Mouse (Mus musculus) lung, adult 2 months (tissue): ENCODE measurements at regions not wholly inside any gene's neighbourhood (a gene's known extent, or its start where the extent isn't known, plus 50 kb on each side); places are given as distances from the start of the nearest gene placed in this dataset.

Experiments
- CTCF ChIP-seq: fragments of 200-500 bp; IDR thresholded peaks from 2 replicates; pipeline ENCODE4 v1.5.1; 2011; ENCODE audit warnings: mild to moderate bottlenecking, low read length, control low read depth; ENCODE audit not compliant: insufficient read depth
- POLR2A ChIP-seq: fragments of 200-500 bp; IDR thresholded peaks from 2 replicates; pipeline ENCODE4 v1.6.1; 2011; ENCODE audit warnings: low read depth, mild to moderate bottlenecking, control low read depth, low read length, borderline replicate concordance; ENCODE audit errors: extremely low read depth

DNA sequence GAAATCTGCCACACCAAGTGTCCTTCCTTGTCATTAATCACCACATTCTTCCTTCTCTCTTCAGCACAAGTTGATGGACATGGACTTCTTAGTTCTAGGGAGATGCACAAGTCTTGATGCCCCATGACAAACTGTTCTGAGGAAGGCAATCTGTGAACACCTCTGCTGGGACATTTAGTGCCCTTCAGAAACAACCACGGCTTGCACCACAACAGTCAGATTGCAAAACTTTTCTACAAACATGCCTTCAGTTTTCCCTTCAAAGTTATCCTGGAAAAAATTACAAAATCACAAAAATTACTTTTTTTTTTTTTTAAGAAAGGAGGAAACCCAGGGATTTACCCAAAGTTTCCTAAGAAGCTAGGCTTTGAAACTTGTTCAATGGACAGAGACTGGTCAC, 291.5 kb downstream of the Tshz3 start:
- TF ChIP-seq CTCF (no peak), POLR2A (no peak)
